Mouse (Mus musculus) forelimb bud, embryonic 11.5 days (tissue): ENCODE measurements at regions not wholly inside any gene's neighbourhood (a gene's known extent, or its start where the extent isn't known, plus 50 kb on each side); places are given as distances from the start of the nearest gene placed in this dataset.

Source experiments
- DNase-seq: peaks from one replicate; pipeline ENCODE4 v3.0.0-alpha.2; 2012; ENCODE audit warnings: low read depth, low spot score

DNA sequence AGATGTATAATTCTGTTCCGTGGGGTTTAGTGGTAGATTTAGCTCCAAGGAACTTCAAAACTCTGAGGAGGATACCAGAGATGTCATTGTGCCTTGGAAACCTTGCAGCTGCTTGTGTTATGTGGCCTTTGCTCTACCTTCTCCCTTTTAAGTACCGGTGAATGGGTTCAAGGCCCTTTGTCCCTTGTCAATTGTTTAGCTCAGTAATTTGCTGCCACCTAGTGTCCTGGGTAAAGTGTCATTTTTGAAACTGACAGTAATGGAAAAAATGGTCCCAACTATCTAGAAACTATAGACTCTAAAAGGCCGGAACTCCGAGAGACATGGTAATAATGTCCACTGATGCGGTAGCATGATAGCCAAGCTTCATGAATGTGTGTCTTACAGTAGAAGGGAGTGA is 90.8 kb upstream of the Phactr1 start:
- no peak for DNase-seq

- no peak for DNase-seq
Measured at GRCm38 (mm10) chr13:42590415-42590814, 90.0 kb upstream of the Phactr1 start.

DNA sequence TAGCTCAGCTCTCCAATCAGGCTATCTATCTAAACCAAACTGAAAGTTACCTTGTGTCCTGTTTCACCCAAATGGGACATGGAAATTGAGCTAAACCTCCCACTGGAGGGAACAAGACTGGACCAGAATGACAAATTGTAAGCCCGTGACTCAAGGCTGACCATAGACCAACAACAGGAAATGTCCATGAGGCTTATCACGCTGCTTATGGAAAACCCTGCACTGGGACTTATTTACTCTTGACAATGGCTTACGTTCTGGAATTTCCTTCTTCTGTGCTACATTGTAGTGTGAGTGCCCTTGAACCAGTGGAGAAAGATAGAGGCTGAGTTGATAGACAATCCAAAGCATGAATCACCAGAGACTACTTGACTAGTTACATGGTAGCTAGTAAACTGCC is 87.5 kb upstream of the Phactr1 start:
- DNase-seq, result no peak

DNA sequence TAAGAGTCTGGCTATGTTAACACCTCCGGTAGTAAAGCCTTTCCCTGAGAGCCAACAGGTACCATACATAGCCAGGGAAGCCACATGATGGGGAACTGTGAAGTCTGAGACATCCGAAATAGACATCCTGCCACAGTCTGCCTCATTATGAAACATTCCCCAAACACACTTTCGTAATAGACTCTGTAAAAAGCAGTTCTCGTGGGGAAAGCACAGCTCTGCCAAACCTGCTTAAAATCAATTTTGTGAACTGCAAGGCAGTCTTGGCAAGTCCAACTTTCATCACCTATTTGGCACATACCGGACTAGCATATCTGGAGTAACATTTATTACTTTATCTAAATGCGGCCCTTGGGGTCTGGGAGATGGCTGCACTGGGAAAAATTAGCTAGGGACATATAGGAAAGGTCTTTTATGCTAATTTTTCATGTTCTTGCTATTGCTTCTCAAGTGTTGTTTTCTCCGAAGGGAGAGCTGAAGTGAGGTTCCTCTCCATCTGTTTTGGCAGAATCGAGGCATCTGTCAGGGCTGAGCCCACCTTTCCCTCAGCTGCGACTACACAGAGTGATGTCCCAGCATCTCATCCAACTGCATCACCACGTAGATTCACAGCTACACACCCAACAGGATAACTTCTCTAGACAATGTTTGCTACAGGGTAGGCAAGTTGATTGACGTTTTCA is 86.8 kb upstream of the Phactr1 start:
- no peak for DNase-seq

GRCm38 (mm10) chr13:42595180-42595579 is 85.2 kb upstream of the Phactr1 start:
- DNase-seq, result no peak

DNA sequence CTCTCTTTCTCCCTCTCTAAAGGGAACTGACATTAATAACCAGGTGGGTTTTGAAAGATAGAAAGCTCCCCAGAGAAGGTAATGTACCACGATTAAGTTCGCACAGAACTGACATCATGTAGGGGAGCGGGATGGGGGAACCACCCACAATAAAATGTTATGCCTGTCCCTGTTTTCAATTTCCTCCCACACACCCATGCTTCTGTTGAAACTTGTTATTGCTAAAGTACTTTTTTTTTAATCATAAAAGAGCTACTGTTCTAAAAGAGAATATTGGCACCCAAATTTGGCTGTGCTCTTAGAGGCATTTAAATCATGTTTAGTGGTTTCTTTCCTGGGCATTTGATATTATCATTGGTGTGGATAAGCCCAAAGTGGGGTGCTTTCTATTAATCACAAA is 82.6 kb upstream of the Phactr1 start:
- DNase-seq, result no peak

DNA sequence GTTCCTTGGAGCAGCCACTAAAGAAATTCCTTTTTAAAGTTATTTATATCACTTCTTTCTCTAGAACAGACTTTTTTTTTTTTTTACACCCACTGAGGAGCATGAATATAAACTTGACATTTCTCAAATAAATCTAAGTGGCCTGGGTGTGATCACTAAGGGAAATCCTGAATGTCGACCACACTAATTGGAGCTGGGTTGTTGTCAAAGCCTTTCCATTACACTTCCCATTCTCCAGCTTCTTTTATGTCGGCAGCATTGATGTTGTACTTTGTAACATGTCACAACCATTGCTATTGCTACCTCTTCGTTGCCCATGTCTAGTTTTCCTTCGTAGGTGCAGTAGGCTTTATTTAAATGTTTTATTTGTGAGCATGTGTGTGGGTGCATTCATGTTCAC is 77.1 kb upstream of the Phactr1 start:
- DNase-seq, result no peak

- no peak for DNase-seq
Measured at GRCm38 (mm10) chr13:42607735-42608134, 72.7 kb upstream of the Phactr1 start.

GRCm38 (mm10) chr13:42608963-42609362 is 71.5 kb upstream of the Phactr1 start:
- DNase-seq, result no peak

GRCm38 (mm10) chr13:42613326-42613725 is 67.1 kb upstream of the Phactr1 start:
- no peak for DNase-seq

GRCm38 (mm10) chr13:42615826-42616225 is 64.6 kb upstream of the Phactr1 start:
- DNase-seq, result no peak

GRCm38 (mm10) chr13:42617225-42617624 is 63.2 kb upstream of the Phactr1 start:
- DNase-seq, result no peak

DNA sequence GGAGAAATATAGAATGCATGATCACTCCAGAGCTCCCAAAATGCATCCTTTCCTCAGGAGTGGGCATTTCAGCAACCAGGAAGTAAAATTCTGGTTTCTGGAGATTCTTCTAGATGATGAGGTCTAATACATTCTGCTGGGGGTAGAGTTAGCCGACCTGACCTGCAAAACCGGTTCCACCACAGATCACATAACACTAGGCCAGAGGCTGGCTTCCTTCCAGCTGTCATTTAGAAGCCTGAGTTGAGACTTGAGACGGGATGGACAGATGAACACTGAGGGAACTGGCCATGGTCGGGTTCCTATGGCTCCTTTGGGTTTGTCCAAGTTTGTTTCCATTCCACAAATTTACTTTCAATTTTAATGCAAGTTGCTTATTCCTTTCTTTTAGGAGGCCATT is 62.6 kb upstream of the Phactr1 start:
- peak; percentile 10 for DNase-seq

GRCm38 (mm10) chr13:42619555-42620280 is 60.7 kb upstream of the Phactr1 start:
- DNase-seq, result no peak

GRCm38 (mm10) chr13:42623491-42623890 is 56.9 kb upstream of the Phactr1 start:
- DNase-seq, result peak; percentile 7
